Mouse (Mus musculus): ENCODE measurements around the gene Cubn.

The Cubn gene

DNA sequence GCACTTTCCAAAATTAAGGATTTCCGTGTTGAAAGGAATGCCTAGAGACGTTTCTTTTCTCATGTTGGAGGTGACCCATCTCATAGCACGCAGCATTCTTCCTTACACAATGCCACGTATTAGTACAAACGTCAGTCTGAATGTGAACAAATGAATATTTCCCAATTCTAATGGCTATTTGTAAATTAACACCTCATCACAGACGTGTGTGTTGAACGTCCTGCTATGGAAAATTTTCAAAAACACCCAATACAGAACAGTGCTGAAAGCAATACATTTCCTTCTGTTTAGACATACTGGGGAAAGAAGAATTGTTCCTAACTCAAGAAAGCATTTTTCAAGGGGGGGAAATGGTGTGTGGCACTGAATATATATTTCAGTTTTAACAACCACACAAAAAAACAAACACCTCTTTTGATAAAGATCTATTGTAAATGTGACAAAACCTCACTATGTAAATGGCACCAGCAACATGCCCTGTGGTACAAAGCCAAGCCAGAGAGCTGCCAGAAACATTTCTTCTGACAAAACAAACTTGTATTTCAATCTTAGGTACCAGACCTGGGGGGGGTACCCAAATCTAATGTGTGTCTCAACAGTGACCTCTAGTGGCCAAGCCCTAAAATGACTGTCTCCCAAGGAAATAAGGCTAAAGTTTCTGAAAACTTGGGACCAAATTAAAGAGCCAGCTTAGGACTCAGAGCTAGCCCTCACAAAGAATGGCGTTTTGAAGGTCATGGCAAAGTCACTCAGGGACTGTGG lies 254.3 kb downstream of the Cubn start:
- DNase-seq (ENCODE audit: low spot score): peak; percentile 84

DNA sequence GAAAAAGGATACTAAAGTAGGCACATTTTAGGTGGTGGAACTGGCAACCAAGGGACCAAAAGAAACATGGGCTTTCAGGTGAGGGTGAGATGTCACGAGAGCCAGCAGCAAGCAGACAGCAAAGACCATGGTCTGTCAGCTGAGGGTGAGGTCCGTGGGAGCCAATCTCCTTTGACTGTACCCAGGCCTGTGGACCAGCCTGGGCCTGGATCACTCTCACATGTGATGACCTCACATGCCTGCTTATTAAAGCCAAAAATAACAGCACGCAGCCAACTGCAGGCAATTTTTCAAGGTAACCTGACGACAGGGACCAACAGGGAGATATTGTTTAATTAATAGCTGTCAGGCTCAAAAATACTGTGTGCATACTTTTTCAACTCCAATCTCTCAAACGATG lies 255.9 kb downstream of the Cubn start:
- no peak for DNase-seq (ENCODE audit: low spot score)

DNA sequence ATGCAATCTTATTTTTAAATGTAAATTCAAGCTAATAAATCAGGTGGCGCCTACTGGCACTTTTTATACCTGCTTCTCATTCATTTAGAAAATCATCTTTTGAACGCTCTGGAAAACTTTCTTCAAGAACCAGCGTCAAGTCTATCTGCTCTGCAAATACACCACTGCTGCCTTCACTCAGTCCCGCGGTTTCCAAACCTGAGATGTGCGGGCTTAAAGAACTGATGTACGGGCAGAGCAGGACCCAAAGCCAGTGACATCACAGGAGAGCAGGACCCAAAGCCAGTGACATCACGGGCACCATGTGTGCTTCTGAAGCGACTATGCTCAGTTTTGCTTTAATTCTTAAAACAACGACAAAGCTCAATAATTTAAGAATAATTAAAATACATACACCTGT lies 256.8 kb downstream of the Cubn start:
- no peak for DNase-seq (ENCODE audit: low spot score)

DNA sequence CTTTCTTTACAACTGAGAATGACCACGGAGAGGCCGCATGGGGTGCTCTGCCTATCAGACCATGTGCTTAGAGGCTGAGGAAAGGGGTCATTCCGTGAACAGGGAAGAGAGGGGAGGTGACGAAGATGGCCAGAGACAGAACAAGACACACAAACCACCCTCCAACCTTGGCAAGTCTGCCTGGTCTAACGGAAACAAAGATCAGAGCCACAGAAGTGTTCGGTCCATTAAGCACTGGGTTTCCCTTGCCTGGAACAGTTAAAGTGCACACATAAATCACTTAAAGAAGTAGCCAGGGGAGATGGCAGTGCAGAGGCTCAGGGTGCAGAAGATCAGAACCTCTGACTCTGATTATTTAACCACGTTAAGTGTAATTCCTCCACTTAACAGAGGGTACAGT lies 257.7 kb downstream of the Cubn start:
- DNase-seq (ENCODE audit: low spot score): peak; percentile 44

DNA sequence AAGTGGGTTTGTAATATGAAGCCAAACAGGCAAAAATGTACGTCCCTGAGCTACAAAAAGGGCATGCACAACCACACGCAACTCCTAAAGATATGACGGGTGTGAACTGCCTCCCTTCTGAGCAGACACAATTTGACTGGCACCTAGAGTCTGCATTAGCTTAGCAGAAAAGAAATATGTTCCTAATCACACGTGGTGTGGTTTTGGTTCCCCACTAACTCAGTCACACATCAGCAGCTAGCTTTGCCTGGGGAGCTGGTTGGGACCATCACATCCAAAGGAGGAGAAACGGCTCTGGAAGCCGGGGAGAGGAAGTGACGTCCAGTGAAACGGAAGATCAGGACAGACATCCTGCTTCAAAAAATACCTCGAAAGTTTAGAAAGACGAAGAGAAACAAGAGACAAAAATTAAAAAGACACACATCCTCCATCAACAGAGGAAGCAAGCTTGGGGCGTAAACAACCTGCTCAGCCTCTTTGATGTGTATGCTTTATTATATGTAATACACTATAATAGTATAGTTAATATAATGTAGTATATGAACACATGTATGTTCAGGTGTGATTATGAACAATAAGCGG lies 258.3 kb downstream of the Cubn start:
- DNase-seq (ENCODE audit: low spot score): no peak

DNA sequence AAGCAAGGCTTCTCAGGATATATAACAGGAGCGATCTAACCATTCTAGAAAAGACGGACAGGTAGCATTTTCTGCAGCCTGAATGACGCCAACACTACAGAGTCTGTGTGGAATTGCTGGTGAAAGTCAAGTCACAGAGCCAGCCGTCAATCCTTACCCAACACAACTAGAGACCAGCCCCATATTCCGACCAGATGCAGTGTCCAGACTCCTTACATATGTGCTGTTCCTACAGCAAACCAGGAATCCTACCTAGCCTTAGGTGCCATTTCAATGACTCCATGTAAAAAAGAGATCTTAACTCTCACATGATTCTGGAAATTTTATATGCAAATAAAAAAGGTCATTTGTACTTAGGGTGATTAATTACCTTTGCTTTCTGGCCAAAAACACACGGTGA lies 259.3 kb downstream of the Cubn start:
- DNase-seq (ENCODE audit: low spot score): no peak

DNA sequence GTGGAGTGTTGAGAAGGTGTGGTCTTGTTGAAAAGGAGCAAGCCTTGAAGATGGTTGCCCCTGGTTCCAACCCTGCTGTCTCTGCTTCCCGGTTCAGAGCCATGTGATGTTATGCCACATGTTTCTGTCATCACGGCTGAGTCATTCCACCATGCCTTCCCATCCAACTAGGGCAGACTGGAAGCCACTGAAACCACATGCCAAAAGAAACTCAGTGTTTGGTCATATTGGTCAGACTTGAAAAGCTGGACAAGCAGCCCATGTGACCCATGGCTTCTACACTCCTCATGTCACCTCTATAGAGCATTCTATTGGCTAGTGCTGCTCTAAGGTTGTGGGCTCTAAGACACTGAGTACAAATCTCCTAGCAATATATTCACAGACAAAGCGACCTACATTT lies 261.9 kb downstream of the Cubn start:
- DNase-seq (ENCODE audit: low spot score): no peak
